ENCODE assay signal across 15 mouse cellular contexts in the genomic region with DNA sequence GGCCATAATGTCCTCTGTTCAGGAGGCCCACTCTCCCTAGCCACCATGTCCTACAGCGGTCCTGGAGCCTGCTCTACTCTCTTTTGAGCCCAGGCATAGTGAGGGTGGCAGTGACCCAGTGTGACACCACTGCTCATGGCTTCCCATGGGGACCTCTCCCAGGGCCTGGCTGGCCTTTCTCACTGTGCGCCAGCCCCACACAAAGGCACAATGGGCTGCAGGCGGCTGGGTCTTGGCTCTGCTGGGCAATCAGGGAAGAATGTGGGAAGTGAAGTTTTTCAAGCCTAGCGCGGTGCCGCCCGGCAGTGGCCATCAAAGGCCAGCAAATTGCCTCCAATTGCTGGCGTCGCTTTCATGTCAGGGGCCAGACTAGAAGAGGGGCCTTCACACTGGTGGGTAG. TPM values are rescaled to one million over a fixed set of nuclear protein-coding genes. Genes with fewer than 3 reads are reported as not detected.
A peak's percentile ranks its signal among the peaks of the same experiment; 100 is the strongest.
DNase-seq lines count a peak whose midpoint lies in the region; ATAC-seq and TF ChIP-seq lines count a peak whose summit lies in the region.
"Had no signal": no experiment of that assay in that cellular context is flagged by ENCODE, and none has a peak within 500 bp of the region (broad histone marks: within the 10 kb centered on the region; RNA-seq: fewer than 3 reads in every experiment).

No protein-coding gene starts in this region.

- ATAC-seq in stomach, embryonic 16.5 days (ENCODE audit: insufficient read depth, low FRiP score), result no peak
- no peak for ATAC-seq in stomach, postnatal 0 days (ENCODE audit: low FRiP score, low TSS enrichment)

- no peak overlapping the region for H3K27ac ChIP-seq in stomach, embryonic 16.5 days (ENCODE audit: low read length)
- no peak overlapping the region for H3K27ac ChIP-seq in stomach, postnatal 0 days (replicated peaks)
- H3K27ac ChIP-seq: limb, embryonic 15.5 days; macrophage had no signal

- H3K4me3 ChIP-seq in stomach, embryonic 16.5 days (replicated peaks; ENCODE audit: low read length), result no peak overlapping the region
- H3K4me3 ChIP-seq in stomach, postnatal 0 days (ENCODE audit: low read depth, low read length), result no peak overlapping the region
- H3K4me3 ChIP-seq: limb, embryonic 15.5 days had no signal

- H3K36me3 ChIP-seq in stomach, embryonic 16.5 days (ENCODE audit: control insufficient read depth, insufficient read depth, low read length), result no peaks in the 10 kb centered on the region
- H3K36me3 ChIP-seq in stomach, postnatal 0 days (ENCODE audit: control insufficient read depth, insufficient read depth, low read length), result peaks cover 3% of the 10 kb centered on the region; the same call in 1 of the 2 replicates
- H3K36me3 ChIP-seq: limb, embryonic 15.5 days had no signal

- no peaks in the 10 kb centered on the region for H3K27me3 ChIP-seq in stomach, embryonic 16.5 days (ENCODE audit: control insufficient read depth, insufficient read depth, low read length)
- no peaks in the 10 kb centered on the region for H3K27me3 ChIP-seq in stomach, postnatal 0 days (ENCODE audit: control insufficient read depth, insufficient read depth, low read length)
- H3K27me3 ChIP-seq: limb, embryonic 15.5 days had no signal

- no peak overlapping the region for H3K4me2 ChIP-seq in stomach, embryonic 16.5 days (ENCODE audit: low read depth, low read length)
- H3K4me2 ChIP-seq in stomach, postnatal 0 days (replicated peaks; ENCODE audit: low read depth), result no peak overlapping the region
- H3K4me2 ChIP-seq: limb, embryonic 15.5 days had no signal

- H3K9ac ChIP-seq in stomach, embryonic 16.5 days (ENCODE audit: low read length), result peak overlapping the region; percentile 13; the same call in 1 of the 2 replicates
- H3K9ac ChIP-seq in stomach, postnatal 0 days (ENCODE audit: low read length), result no peak overlapping the region
- H3K9ac ChIP-seq: limb, embryonic 15.5 days had no signal

- peak; percentile 33 for DNase-seq in adrenal gland, postnatal 10 days
- no peak for DNase-seq in adrenal gland, adult 18-20 months (ENCODE audit: low spot score in 2 of 2)
- no peak for DNase-seq in stomach, postnatal 0 days (ENCODE audit: low spot score)
- DNase-seq in layer of hippocampus, adult 8-10 months (ENCODE audit: low spot score in 2 of 2), result peak; percentile 37 to 41
- peak; percentile 23 for DNase-seq in right cerebral cortex, postnatal 4 days
- no peak for DNase-seq in lung, postnatal 25 days (ENCODE audit: low spot score)
- DNase-seq in kidney, adult 18-20 months, result no peak
- DNase-seq: cerebellum, adult 9-10 months; heart, adult 11 months; kidney, postnatal 4 days had no signal

- H3K4me1 ChIP-seq in stomach, embryonic 16.5 days (ENCODE audit: control insufficient read depth, insufficient read depth, low read length), result no peaks in the 10 kb centered on the region
- H3K4me1 ChIP-seq in stomach, postnatal 0 days (replicated peaks; ENCODE audit: control insufficient read depth, insufficient read depth), result no peaks in the 10 kb centered on the region
- H3K4me1 ChIP-seq: limb, embryonic 15.5 days had no signal

- TF ChIP-seq CTCF in stomach, postnatal 0 days (IDR thresholded peaks at IDR 0.05; ENCODE audit: low read depth), result no peak

- WGBS in stomach, embryonic 16.5 days, result 67% methylated on average over 9 of the region's 9 CpGs
- 80% methylated on average over 9 of the region's 9 CpGs for WGBS in stomach, postnatal 0 days

- H3K9me3 ChIP-seq in stomach, embryonic 16.5 days (replicated peaks; ENCODE audit: control insufficient read depth, low read length), result no peaks in the 10 kb centered on the region
- H3K9me3 ChIP-seq in stomach, postnatal 0 days (ENCODE audit: control insufficient read depth, low read length), result no peaks in the 10 kb centered on the region
- H3K9me3 ChIP-seq: G1E; limb, embryonic 15.5 days had no signal

- no peak for TF ChIP-seq EP300 in stomach, postnatal 0 days (optimal IDR thresholded peaks at IDR 0.05)

RNA-seq across cellular contexts. Expression of a gene that starts 40.1 kb away (rescaled TPM):
- total RNA-seq in adrenal gland, postnatal 10 days (2021), result not detected
- not detected for total RNA-seq in adrenal gland, adult 18-20 months (2021)
- not detected in 2 replicates for polyA plus RNA-seq in stomach, embryonic 16.5 days (2015; fragmentation: Nextera tagmentation; extraction: Ambion mirVana)
- polyA plus RNA-seq in stomach, postnatal 0 days (2015; fragmentation: Nextera tagmentation; extraction: Ambion mirVana), result not detected in 2 replicates
- not detected for total RNA-seq in layer of hippocampus, adult 8-10 months (2022)
- total RNA-seq: neutrophil, adult 5-6 weeks had no signal
- polyA plus RNA-seq: G1E; limb, embryonic 15.5 days; macrophage had no signal

Comparison
In these comparisons a context has a peak if more than half of its experiments do, and no peak if none do; other contexts are left out.
1. DNase-seq: peak in adrenal gland, postnatal 10 days (single experiment), layer of hippocampus, adult 8-10 months (2 of 2) and right cerebral cortex, postnatal 4 days (single experiment); none in adrenal gland, adult 18-20 months (0 of 2), stomach, postnatal 0 days (single experiment), lung, postnatal 25 days (single experiment) and kidney, adult 18-20 months (single experiment).